Mouse (Mus musculus) embryonic facial prominence, embryonic 14.5 days (tissue): ENCODE measurements around the gene Gm9. TPM values are rescaled to one million over a fixed set of nuclear protein-coding genes. Genes with fewer than 3 reads are reported as not detected.
"Not testable (repeated sequence)": the region's sequence is repeated elsewhere in the genome, so short reads cannot be mapped to it uniquely, and the experiment has no call there.

ENCODE experiments used
- ATAC-seq: fragments of 200-750 bp; cut with Nextera tagmentation; 2 replicates; pipeline ENCODE4 v1.8.0; 2017; ENCODE audit warnings: low read depth, moderate number of reproducible peaks, moderate TSS enrichment
- DNase-seq: peaks from one replicate; pipeline ENCODE4 v3.0.0-alpha.2; 2015; ENCODE audit warnings: low spot score
- H3K27ac ChIP-seq: fragments of 300-500 bp; sonication (generic); replicated peaks from 2 replicates; pipeline ENCODE4 v1.5.1; 2014; ENCODE audit warnings: low read depth, mild to moderate bottlenecking, low read length, moderate library complexity
- H3K27me3 ChIP-seq: fragments of 300-500 bp; sonication (generic); replicated peaks from 2 replicates; pipeline ENCODE4 v1.6.1; 2014; ENCODE audit warnings: low read length; ENCODE audit not compliant: control insufficient read depth, insufficient read depth
- H3K36me3 ChIP-seq: fragments of 300-500 bp; sonication (generic); 2 replicates; pipeline ENCODE4 v1.6.1; 2014; ENCODE audit warnings: low read length, mixed read lengths; ENCODE audit not compliant: control insufficient read depth, insufficient read depth
- H3K4me1 ChIP-seq: fragments of 300-500 bp; sonication (generic); 2 replicates; pipeline ENCODE4 v1.6.1; 2014; ENCODE audit warnings: antibody characterized with exemption, low read length; ENCODE audit not compliant: control insufficient read depth, insufficient read depth
- H3K4me2 ChIP-seq: fragments of 300-500 bp; sonication (generic); 2 replicates; pipeline ENCODE4 v1.6.1; 2014; ENCODE audit warnings: low read depth, mild to moderate bottlenecking, low read length, moderate library complexity, mixed read lengths
- H3K4me3 ChIP-seq: fragments of 300-500 bp; sonication (generic); 2 replicates; pipeline ENCODE4 v1.5.1; 2014; ENCODE audit warnings: low read depth, mild to moderate bottlenecking, low read length
- H3K9ac ChIP-seq: fragments of 300-500 bp; sonication (generic); 2 replicates; pipeline ENCODE4 v1.6.1; 2014; ENCODE audit warnings: low read depth, mild to moderate bottlenecking, low read length, moderate library complexity, mixed read lengths
- H3K9me3 ChIP-seq: fragments of 300-500 bp; sonication (generic); 2 replicates; pipeline ENCODE4 v1.6.1; 2016; ENCODE audit warnings: low read length; ENCODE audit not compliant: control insufficient read depth
- WGBS: fragments of 180-500 bp; shearing (Covaris S2); extraction: QIAGEN DNeasy Blood & Tissue Kit; methylation state at CpG from one replicate; pipeline ENCODE4 v1.1.7; 2014; 5-methylcytosine and 5-hydroxymethylcytosine counted together
- polyA plus RNA-seq: library from polyadenylated mRNA; unstranded; fragments of >200 nt; fragmentation: Nextera tagmentation; extraction: Ambion mirVana; gene quantifications from 2 replicates; pipeline ENCODE4 v1.2.1, GENCODE M21; 2014

The Gm9 gene
- not detected in 2 replicates for polyA plus RNA-seq

GRCm38 (mm10) chrX:37210941-37211340 is at the start of gene Gm9:
Gm9 (minus strand) TSS chrX:37211041.
- no peak for ATAC-seq
- H3K9ac ChIP-seq: no peak within 1 kb of the TSS
- no peak for DNase-seq
- no peaks in the 10 kb centered on the region for H3K9me3 ChIP-seq
- H3K27ac ChIP-seq: no peak within 1 kb of the TSS
- WGBS: 86% methylated on average over 10 of the region's 10 CpGs
- H3K4me3 ChIP-seq: no peak within 1 kb of the TSS
- H3K4me1 ChIP-seq: no peaks in the 10 kb centered on the region
- H3K4me2 ChIP-seq: no peak within 1 kb of the TSS
- H3K27me3 ChIP-seq: no peaks in the 10 kb centered on the region
- no peaks in the 10 kb centered on the region for H3K36me3 ChIP-seq

- not testable (repeated sequence) for H3K36me3 ChIP-seq, H3K9ac ChIP-seq, H3K4me2 ChIP-seq, H3K27ac ChIP-seq, H3K4me1 ChIP-seq, DNase-seq, H3K27me3 ChIP-seq, H3K4me3 ChIP-seq, ATAC-seq, H3K9me3 ChIP-seq
- WGBS: no CpG with 5 or more reads among the region's 3 CpGs
These were observed 38.8 kb upstream of the Gm9 start, which contains the start of gene Rhox3a for GRCm38 (mm10) chrX:37249619-37250018. Rhox3a (plus strand) TSS chrX:37249919.

- not testable (repeated sequence) for H3K9ac ChIP-seq
These were observed 33.8 kb upstream of the Gm9 start, which contains the start of gene Rhox2a for GRCm38 (mm10) chrX:37244676-37245075. Rhox2a (plus strand) TSS chrX:37244976.

GRCm38 (mm10) chrX:37222158-37222557 is 11.3 kb upstream of the Gm9 start, which contains the start of gene Rhox1:
Rhox1 (minus strand) TSS chrX:37222258.
- not testable (repeated sequence) for H3K9me3 ChIP-seq, H3K4me3 ChIP-seq, H3K9ac ChIP-seq, H3K27me3 ChIP-seq, H3K27ac ChIP-seq, H3K36me3 ChIP-seq, ATAC-seq, H3K4me2 ChIP-seq, H3K4me1 ChIP-seq, DNase-seq
- 56% methylated on average over 1 of the region's 1 CpGs for WGBS

More at GRCm38 (mm10) chrX:37244676-37245075, 33.8 kb upstream of the Gm9 start, which contains the start of gene Rhox2a:
- H3K27me3 ChIP-seq, H3K36me3 ChIP-seq, H3K4me3 ChIP-seq, ATAC-seq, H3K9me3 ChIP-seq, H3K4me2 ChIP-seq, H3K4me1 ChIP-seq, DNase-seq, H3K27ac ChIP-seq: not testable (repeated sequence)
- no CpG with 5 or more reads among the region's 9 CpGs for WGBS

- no peak for ATAC-seq
- no peak for DNase-seq
- Histone ChIP-seq H3K36me3 (no peaks in the 10 kb centered on the region), H3K4me2 (no peak overlapping the region), H3K4me1 (no peaks in the 10 kb centered on the region), H3K4me3 (no peak overlapping the region), H3K27me3 (no peaks in the 10 kb centered on the region), H3K27ac (no peak overlapping the region), H3K9ac (no peak overlapping the region), H3K9me3 (no peaks in the 10 kb centered on the region)
- 66% methylated on average over 8 of the region's 8 CpGs for WGBS
These were observed 12.2 kb downstream of the Gm9 start for GRCm38 (mm10) chrX:37198676-37199075.

GRCm38 (mm10) chrX:37191744-37192379 is 19.0 kb downstream of the Gm9 start:
- 38% methylated on average over 28 of the region's 28 CpGs for WGBS
- no peaks in the 10 kb centered on the region for H3K36me3 ChIP-seq
- ATAC-seq (peak; percentile 13; the same call in 1 of the 2 replicates), DNase-seq (no peak)
- H3K4me2 ChIP-seq: peak overlapping the region; percentile 61
- H3K4me1 ChIP-seq: no peaks in the 10 kb centered on the region
- H3K4me3 ChIP-seq: peak overlapping the region; percentile 57
- no peaks in the 10 kb centered on the region for H3K9me3 ChIP-seq
- no peak overlapping the region for H3K27ac ChIP-seq
- H3K9ac ChIP-seq: peak overlapping the region; percentile 68
- H3K27me3 ChIP-seq: no peaks in the 10 kb centered on the region

- ATAC-seq (peak; percentile 91), DNase-seq (peak; percentile 90)
- H3K27ac ChIP-seq: peak within 1 kb of the TSS; percentile 76
- no peaks in the 10 kb centered on the region for H3K27me3 ChIP-seq
- H3K9me3 ChIP-seq: no peaks in the 10 kb centered on the region
- H3K36me3 ChIP-seq: no peaks in the 10 kb centered on the region
- WGBS: 25% methylated on average over 38 of the region's 63 CpGs
- no peaks in the 10 kb centered on the region for H3K4me1 ChIP-seq
- peak within 1 kb of the TSS; percentile 61 for H3K4me2 ChIP-seq
- peak within 1 kb of the TSS; percentile 68 for H3K9ac ChIP-seq
- peak within 1 kb of the TSS; percentile 57 for H3K4me3 ChIP-seq
These were observed 19.6 kb downstream of the Gm9 start, which contains the start of the genes Ndufa1 and Rnf113a1 for GRCm38 (mm10) chrX:37191105-37191743. Ndufa1 (minus strand) TSS chrX:37191163. Rnf113a1 (plus strand) TSS chrX:37191245.

GRCm38 (mm10) chrX:37190755-37191104 is 20.1 kb downstream of the Gm9 start:
- Histone ChIP-seq H3K36me3 (no peaks in the 10 kb centered on the region), H3K27me3 (no peaks in the 10 kb centered on the region), H3K9ac (peak overlapping the region; percentile 68), H3K4me2 (peak overlapping the region; percentile 61), H3K9me3 (no peaks in the 10 kb centered on the region), H3K27ac (no peak overlapping the region), H3K4me3 (peak overlapping the region; percentile 57), H3K4me1 (no peaks in the 10 kb centered on the region)
- DNase-seq (no peak), ATAC-seq (peak; percentile 32)
- 37% methylated on average over 5 of the region's 20 CpGs for WGBS
